Mouse (Mus musculus) forebrain, embryonic 12.5 days (tissue): ENCODE measurements around the gene Plbd2. TPM values are rescaled to one million over a fixed set of nuclear protein-coding genes. Genes with fewer than 3 reads are reported as not detected.
A peak's percentile ranks its signal among the peaks of the same experiment; 100 is the strongest.

Experiments used
- ATAC-seq: fragments of 200-750 bp; cut with Nextera tagmentation; 2 replicates; pipeline ENCODE4 v1.8.0; 2017; ENCODE audit warnings: moderate TSS enrichment; ENCODE audit not compliant: low FRiP score
- H3K27ac ChIP-seq: fragments of 300-500 bp; sonication (generic); 2 replicates; pipeline ENCODE4 v1.5.1; 2016; ENCODE audit warnings: mild to moderate bottlenecking
- H3K27me3 ChIP-seq: fragments of 300-500 bp; sonication (generic); 2 replicates; pipeline ENCODE4 v1.6.1; 2016; ENCODE audit warnings: mild to moderate bottlenecking
- H3K36me3 ChIP-seq: fragments of 300-500 bp; sonication (generic); replicated peaks from 2 replicates; pipeline ENCODE4 v1.6.1; 2016; ENCODE audit warnings: mild to moderate bottlenecking
- H3K4me1 ChIP-seq: fragments of 300-500 bp; sonication (generic); 2 replicates; pipeline ENCODE4 v1.6.1; 2016
- H3K4me2 ChIP-seq: fragments of 300-500 bp; sonication (generic); 2 replicates; pipeline ENCODE4 v1.6.1; 2016; ENCODE audit warnings: mild to moderate bottlenecking, moderate library complexity
- H3K4me3 ChIP-seq: fragments of 300-500 bp; sonication (generic); replicated peaks from 2 replicates; pipeline ENCODE4 v1.5.1; 2016; ENCODE audit warnings: mild to moderate bottlenecking
- H3K9ac ChIP-seq: fragments of 300-500 bp; sonication (generic); 2 replicates; pipeline ENCODE4 v1.6.1; 2016; ENCODE audit warnings: mild to moderate bottlenecking
- H3K9me3 ChIP-seq: fragments of 300-500 bp; sonication (generic); 2 replicates; pipeline ENCODE4 v1.6.1; 2016
- WGBS: fragments of 180-500 bp; shearing (Covaris S2); methylation state at CpG from one replicate; pipeline ENCODE4 v1.1.7; 2016; 5-methylcytosine and 5-hydroxymethylcytosine counted together
- polyA plus RNA-seq: library from polyadenylated mRNA; unstranded; fragments of >200 nt; fragmentation: Nextera tagmentation; extraction: Ambion mirVana; gene quantifications from 2 replicates; pipeline ENCODE4 v1.2.1, GENCODE M21; 2016

Plbd2 gene
- polyA plus RNA-seq, 1 experiment from 2014 or later, result 25.9 TPM

- WGBS, result 9% methylated on average over 61 of the region's 61 CpGs
- Histone ChIP-seq H3K9me3 (no peaks in the 10 kb centered on the region), H3K27ac (peak overlapping the region; percentile 88), H3K4me2 (peak overlapping the region; percentile 74), H3K4me3 (peak overlapping the region; percentile 37), H3K27me3 (peaks cover 59% of the 10 kb centered on the region), H3K36me3 (no peaks in the 10 kb centered on the region), H3K4me1 (peaks cover 51% of the 10 kb centered on the region), H3K9ac (peak overlapping the region; percentile 61)
- ATAC-seq, result no peak
Measured at GRCm38 (mm10) chr5:120439887-120440670, 63.3 kb downstream of the Plbd2 start.

GRCm38 (mm10) chr5:120438991-120439710, 64.3 kb downstream of the Plbd2 start:
- 17% methylated on average over 27 of the region's 27 CpGs for WGBS
- Histone ChIP-seq H3K9me3 (no peaks in the 10 kb centered on the region), H3K4me3 (peak overlapping the region; percentile 37), H3K4me2 (peak overlapping the region; percentile 74), H3K27me3 (peaks cover 64% of the 10 kb centered on the region), H3K9ac (peak overlapping the region; percentile 61), H3K4me1 (peaks cover 57% of the 10 kb centered on the region), H3K36me3 (no peaks in the 10 kb centered on the region), H3K27ac (peak overlapping the region; percentile 88)
- no peak for ATAC-seq

- no peaks in the 10 kb centered on the region for H3K36me3 ChIP-seq
- peak overlapping the region; percentile 88 for H3K27ac ChIP-seq
- ATAC-seq, result no peak
- H3K9me3 ChIP-seq, result no peaks in the 10 kb centered on the region
- peak overlapping the region; percentile 74 for H3K4me2 ChIP-seq
- H3K4me3 ChIP-seq, result peak overlapping the region; percentile 37
- 2% methylated on average over 13 of the region's 13 CpGs for WGBS
- peak overlapping the region; percentile 61 for H3K9ac ChIP-seq
- peaks cover 57% of the 10 kb centered on the region for H3K4me1 ChIP-seq
- peaks cover 69% of the 10 kb centered on the region for H3K27me3 ChIP-seq
Measured at GRCm38 (mm10) chr5:120438469-120438868, 65.0 kb downstream of the Plbd2 start.

GRCm38 (mm10) chr5:120437986-120438385, 65.4 kb downstream of the Plbd2 start:
- peaks cover 61% of the 10 kb centered on the region for H3K4me1 ChIP-seq

GRCm38 (mm10) chr5:120437539-120437938, 65.9 kb downstream of the Plbd2 start:
- Histone ChIP-seq H3K27me3 (peaks cover 78% of the 10 kb centered on the region), H3K9me3 (no peaks in the 10 kb centered on the region), H3K27ac (peak overlapping the region; percentile 88), H3K9ac (peak overlapping the region; percentile 61), H3K4me2 (peak overlapping the region; percentile 74), H3K36me3 (no peaks in the 10 kb centered on the region), H3K4me1 (peaks cover 61% of the 10 kb centered on the region), H3K4me3 (peak overlapping the region; percentile 37)
- ATAC-seq, result no peak
- 2% methylated on average over 17 of the region's 17 CpGs for WGBS

More at GRCm38 (mm10) chr5:120437986-120438385, 65.4 kb downstream of the Plbd2 start:
- Histone ChIP-seq H3K4me2 (peak overlapping the region; percentile 74), H3K9me3 (no peaks in the 10 kb centered on the region), H3K4me3 (peak overlapping the region; percentile 37), H3K9ac (peak overlapping the region; percentile 61), H3K36me3 (no peaks in the 10 kb centered on the region), H3K27me3 (peaks cover 74% of the 10 kb centered on the region), H3K27ac (peak overlapping the region; percentile 88)
- ATAC-seq, result no peak
- WGBS, result under 1% methylated on average over 33 of the region's 33 CpGs

GRCm38 (mm10) chr5:120436885-120437495, 66.4 kb downstream of the Plbd2 start:
- H3K9me3 ChIP-seq, result no peaks in the 10 kb centered on the region
- peaks cover 83% of the 10 kb centered on the region for H3K27me3 ChIP-seq
- H3K27ac ChIP-seq, result peak overlapping the region; percentile 88
- peaks cover 64% of the 10 kb centered on the region for H3K4me1 ChIP-seq
- no peaks in the 10 kb centered on the region for H3K36me3 ChIP-seq
- under 1% methylated on average over 18 of the region's 18 CpGs for WGBS
- peak overlapping the region; percentile 74 for H3K4me2 ChIP-seq
- H3K4me3 ChIP-seq, result peak overlapping the region; percentile 49
- peak overlapping the region; percentile 68 for H3K9ac ChIP-seq
- no peak for ATAC-seq

DNA sequence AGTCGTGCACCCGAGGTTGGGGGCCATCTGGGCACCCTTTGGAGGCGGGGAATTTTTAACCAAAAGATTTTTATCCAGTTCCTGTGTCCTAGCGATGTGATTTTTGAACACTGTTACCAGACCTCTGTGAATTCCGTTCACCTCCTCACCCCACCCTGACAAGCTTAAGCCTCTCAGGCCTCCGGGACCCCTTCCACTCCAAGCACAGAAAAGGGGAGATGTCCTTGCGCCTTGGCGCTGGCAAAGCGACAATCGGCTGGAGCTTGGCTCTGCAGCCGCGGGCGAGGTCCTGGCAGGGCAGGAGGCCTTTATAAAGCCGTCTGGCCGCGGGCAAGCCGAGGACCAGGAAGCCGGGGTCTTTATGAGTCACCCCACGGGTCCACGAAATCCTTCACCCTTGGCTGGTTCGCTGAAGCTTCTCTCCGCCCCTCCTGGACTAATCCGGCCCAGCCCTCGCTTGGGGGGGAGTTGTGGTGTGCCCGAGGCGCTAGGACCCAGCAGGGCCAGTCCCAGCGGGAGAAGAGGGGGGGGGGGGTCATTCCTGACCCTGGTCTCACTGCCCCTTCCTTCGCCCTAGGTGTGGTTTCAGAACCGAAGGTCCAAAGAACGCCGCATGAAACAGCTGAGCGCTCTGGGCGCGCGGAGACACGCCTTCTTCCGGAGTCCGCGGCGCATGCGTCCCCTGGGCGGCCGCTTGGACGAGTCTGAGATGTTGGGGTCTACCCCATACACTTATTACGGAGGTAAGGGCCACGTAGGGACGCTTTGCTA, 67.5 kb downstream of the Plbd2 start:
- Histone ChIP-seq H3K4me3 (peak overlapping the region; percentile 49), H3K9ac (peak overlapping the region; percentile 68), H3K4me2 (peak overlapping the region; percentile 74), H3K9me3 (no peaks in the 10 kb centered on the region), H3K4me1 (peaks cover 72% of the 10 kb centered on the region), H3K27ac (peak overlapping the region; percentile 88), H3K36me3 (no peaks in the 10 kb centered on the region), H3K27me3 (peaks cover 94% of the 10 kb centered on the region)
- WGBS, result under 1% methylated on average over 44 of the region's 47 CpGs
- no peak for ATAC-seq

DNA sequence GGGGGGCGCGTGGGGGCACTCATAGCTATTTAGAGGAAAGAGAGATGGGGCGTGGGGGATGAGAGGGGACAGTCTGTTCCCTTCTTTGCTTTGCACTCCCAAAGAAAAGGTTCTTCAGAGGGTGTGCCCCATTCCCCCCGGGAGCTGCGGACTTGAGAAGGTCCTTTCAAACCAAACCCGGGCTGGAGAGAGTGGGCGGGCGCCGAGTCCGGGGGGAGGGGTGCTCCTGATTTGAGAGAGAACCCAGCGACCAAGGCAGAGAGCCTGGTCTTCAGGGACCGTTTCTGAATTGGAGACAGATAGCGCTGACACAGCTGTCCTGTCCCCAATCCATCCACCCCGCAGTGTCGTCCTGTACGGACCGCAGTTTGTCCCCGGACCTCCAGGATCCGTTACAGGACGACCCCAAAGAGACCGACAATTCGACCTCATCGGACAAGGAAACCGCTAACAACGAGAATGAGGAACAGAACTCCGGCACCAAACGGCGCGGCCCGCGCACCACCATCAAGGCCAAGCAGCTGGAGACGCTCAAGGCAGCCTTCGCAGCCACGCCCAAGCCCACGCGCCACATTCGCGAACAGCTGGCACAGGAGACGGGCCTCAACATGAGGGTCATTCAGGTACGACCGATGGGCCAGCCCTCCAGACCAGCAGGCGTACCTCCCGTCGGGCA, 68.3 kb downstream of the Plbd2 start:
- Histone ChIP-seq H3K4me1 (peaks cover 68% of the 10 kb centered on the region), H3K27ac (peak overlapping the region; percentile 88), H3K36me3 (no peaks in the 10 kb centered on the region), H3K4me3 (peak overlapping the region; percentile 49), H3K27me3 (peaks cover 97% of the 10 kb centered on the region), H3K4me2 (peak overlapping the region; percentile 74), H3K9me3 (no peaks in the 10 kb centered on the region), H3K9ac (peak overlapping the region; percentile 68)
- no peak for ATAC-seq
- under 1% methylated on average over 44 of the region's 44 CpGs for WGBS

DNA sequence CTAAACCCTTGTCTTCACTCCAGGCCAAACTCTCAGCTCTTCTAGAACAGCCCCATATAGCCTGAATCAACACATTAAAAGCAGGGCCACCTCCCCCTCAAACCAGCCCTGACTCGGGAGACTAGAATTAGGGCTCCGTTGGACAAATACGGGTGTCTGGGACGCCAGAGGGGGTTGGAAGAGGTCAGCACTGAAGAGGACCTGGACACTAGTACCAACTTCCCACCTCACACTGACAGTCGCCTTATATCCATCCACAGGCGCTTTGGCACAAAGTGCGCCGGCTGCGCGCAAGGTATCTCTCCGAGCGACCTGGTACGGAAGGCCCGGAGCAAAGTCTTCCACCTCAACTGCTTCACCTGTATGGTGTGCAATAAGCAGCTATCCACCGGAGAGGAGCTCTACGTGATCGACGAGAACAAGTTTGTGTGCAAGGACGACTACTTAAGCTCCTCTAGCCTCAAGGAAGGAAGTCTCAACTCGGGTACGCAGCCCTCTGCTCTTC, 69.1 kb downstream of the Plbd2 start:
- peak overlapping the region; percentile 68 for H3K9ac ChIP-seq
- 6% methylated on average over 21 of the region's 21 CpGs for WGBS
- H3K4me3 ChIP-seq, result peak overlapping the region; percentile 49
- H3K4me1 ChIP-seq, result peaks cover 59% of the 10 kb centered on the region
- ATAC-seq, result no peak
- H3K27me3 ChIP-seq, result peaks cover 97% of the 10 kb centered on the region
- H3K9me3 ChIP-seq, result no peaks in the 10 kb centered on the region
- H3K36me3 ChIP-seq, result no peaks in the 10 kb centered on the region
- peak overlapping the region; percentile 88 for H3K27ac ChIP-seq
- H3K4me2 ChIP-seq, result peak overlapping the region; percentile 74
